Mouse (Mus musculus) kidney, adult 2 months (tissue): ENCODE data around the gene Clic4.

Experiments
- CTCF ChIP-seq: fragments of 200-500 bp; conservative IDR thresholded peaks from 2 replicates; pipeline ENCODE4 v1.5.1; 2011; ENCODE audit warnings: low read depth, mild to moderate bottlenecking, control low read depth, low read length, moderate library complexity, mixed read lengths; ENCODE audit not compliant: insufficient read depth, insufficient read length
- POLR2A ChIP-seq: fragments of 200-500 bp; IDR thresholded peaks from one replicate; pipeline ENCODE4 v1.6.1; 2011; ENCODE audit warnings: low read depth, low read length, control low read depth

DNA sequence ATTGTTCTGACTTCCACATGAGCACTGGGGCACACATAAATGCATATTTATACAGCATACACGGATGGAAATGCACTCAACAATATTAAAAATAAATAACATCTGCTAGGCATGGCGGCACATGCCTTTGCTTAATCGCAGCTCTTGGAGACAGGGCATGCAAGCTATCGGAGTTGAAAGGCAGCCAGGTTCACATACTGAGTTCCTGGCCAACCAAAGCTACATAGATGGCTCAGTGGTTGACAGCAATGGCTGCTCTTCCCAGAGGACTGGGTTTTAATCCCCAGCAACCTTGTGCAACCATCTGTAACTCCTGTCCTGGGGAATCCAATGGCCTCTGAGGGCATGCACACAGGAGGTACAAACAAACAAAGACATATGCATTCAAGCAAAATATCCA, 44.9 kb upstream of the Clic4 start:
- TF ChIP-seq POLR2A (no peak), CTCF (no peak)
